Mouse (Mus musculus) heart, postnatal 0 days (tissue): ENCODE results near the gene Cmya5.

Source experiments
- CTCF ChIP-seq: IDR thresholded peaks from 2 replicates; pipeline ENCODE4 v1.5.1; 2016; ENCODE audit warnings: antibody characterized with exemption, control low read depth, low read depth
- EP300 ChIP-seq: IDR thresholded peaks from 2 replicates; pipeline ENCODE4 v1.6.1; 2016; ENCODE audit warnings: antibody characterized with exemption, low read depth

- TF ChIP-seq CTCF = no peak
- TF ChIP-seq EP300 = no peak
Measured at GRCm38 (mm10) chr13:93058551-93059011, 85.9 kb downstream of the Cmya5 start.
